Comparison of ENCODE assay signal across 11 mouse cellular contexts in genomic region chr7:6749196-6749595, GRCm38 (mm10). TPM values are rescaled to one million over a fixed set of nuclear protein-coding genes. Genes with fewer than 3 reads are reported as not detected.
DNase-seq lines count a peak whose midpoint lies in the region; ATAC-seq lines count a peak whose summit lies in the region.
"Had no signal": no experiment of that assay in that cellular context is flagged by ENCODE, and none has a peak within 500 bp of the region (broad histone marks: within the 10 kb centered on the region; RNA-seq: fewer than 3 reads in every experiment).

No protein-coding gene starts in this region.

- peaks cover 12% of the 10 kb centered on the region for H3K4me1 ChIP-seq in limb, embryonic 11.5 days (ENCODE audit: control insufficient read depth, insufficient read depth, low read length)

- WGBS in limb, embryonic 11.5 days, result 40% methylated on average over 7 of the region's 7 CpGs

- no peak overlapping the region for H3K4me2 ChIP-seq in limb, embryonic 11.5 days (ENCODE audit: low read depth, severe bottlenecking)
- H3K4me2 ChIP-seq: embryonic facial prominence, embryonic 12.5 days had no signal

- H3K9ac ChIP-seq in limb, embryonic 11.5 days (ENCODE audit: low read length), result no peak overlapping the region
- H3K9ac ChIP-seq: embryonic facial prominence, embryonic 12.5 days had no signal

- H3K27me3 ChIP-seq in limb, embryonic 11.5 days (ENCODE audit: control insufficient read depth, insufficient read depth, low read length), result no peaks in the 10 kb centered on the region
- H3K27me3 ChIP-seq: embryonic facial prominence, embryonic 12.5 days had no signal

- no peak for ATAC-seq in limb, embryonic 11.5 days (ENCODE audit: insufficient number of reproducible peaks, low FRiP score, low TSS enrichment, low read depth)

- peak; percentile 41 for DNase-seq in adrenal gland, postnatal 14 days
- no peak for DNase-seq in adrenal gland, adult 18-20 months (ENCODE audit: low spot score in 2 of 2)
- peak; percentile 26 for DNase-seq in layer of hippocampus, adult 11-12 months (ENCODE audit: low spot score)
- no peak for DNase-seq in layer of hippocampus, adult 9-10 months (ENCODE audit: low spot score)
- DNase-seq in gastrocnemius, postnatal 10 days, result peak; percentile 53
- DNase-seq in limb, embryonic 11.5 days (ENCODE audit: low spot score), result peak; percentile 44
- DNase-seq in natural killer cell, adult 2 months (ENCODE audit: low spot score in 2 of 2), result no peak
- no peak for DNase-seq in embryo, embryonic 10.5 days (ENCODE audit: low spot score)

- H3K36me3 ChIP-seq in limb, embryonic 11.5 days (ENCODE audit: control insufficient read depth, insufficient read depth, low read length), result no peaks in the 10 kb centered on the region
- H3K36me3 ChIP-seq: embryonic facial prominence, embryonic 12.5 days had no signal

- no peaks in the 10 kb centered on the region for H3K9me3 ChIP-seq in limb, embryonic 11.5 days (ENCODE audit: control insufficient read depth, low read length)
- H3K9me3 ChIP-seq: embryonic facial prominence, embryonic 12.5 days had no signal

- H3K27ac ChIP-seq in limb, embryonic 11.5 days (replicated peaks; ENCODE audit: low read depth, low read length), result no peak overlapping the region
- H3K27ac ChIP-seq: embryonic facial prominence, embryonic 12.5 days; macrophage had no signal

- H3K4me3 ChIP-seq in limb, embryonic 11.5 days (ENCODE audit: low read depth, low read length), result no peak overlapping the region
- H3K4me3 ChIP-seq: embryonic facial prominence, embryonic 12.5 days had no signal

RNA-seq across cellular contexts. Expression of gene Usp29, which starts 18.8 kb away (rescaled TPM):
- 2.3 and 2.7 TPM in 2 replicates for total RNA-seq in adrenal gland, postnatal 14 days (2021)
- total RNA-seq in adrenal gland, adult 18-20 months (2021), result 1 to 10 TPM in 1 of 2 experiments, under 1 TPM in 1; 0.80 to 1.4 TPM
- 1 to 10 TPM; 5.9 to 6.5 TPM for total RNA-seq in gastrocnemius, postnatal 10 days (2021)
- polyA plus RNA-seq in limb, embryonic 11.5 days (2014; fragmentation: Nextera tagmentation; extraction: Ambion mirVana), result 21.5 and 22.2 TPM in 2 replicates
- polyA plus RNA-seq: macrophage had no signal

RNA-seq across cellular contexts. Expression of gene Peg3, which starts 19.0 kb away (rescaled TPM):
- 62.7 and 74.1 TPM in 2 replicates for total RNA-seq in adrenal gland, postnatal 14 days (2021)
- 10 to 100 TPM; 24.5 to 32.1 TPM for total RNA-seq in adrenal gland, adult 18-20 months (2021)
- 100 to 1,000 TPM; 160 to 196 TPM for total RNA-seq in gastrocnemius, postnatal 10 days (2021)
- 342 and 380 TPM in 2 replicates for polyA plus RNA-seq in limb, embryonic 11.5 days (2014; fragmentation: Nextera tagmentation; extraction: Ambion mirVana)
- total RNA-seq: hematopoietic stem cell, adult 5-6 weeks had no signal
- polyA plus RNA-seq: macrophage had no signal

RNA-seq across cellular contexts. Expression of gene Zim1, which starts 52.9 kb away (rescaled TPM):
- total RNA-seq in adrenal gland, postnatal 14 days (2021), result 14.4 and 19.7 TPM in 2 replicates
- total RNA-seq in adrenal gland, adult 18-20 months (2021), result 1 to 10 TPM; 1.1 to 3.5 TPM
- 100 to 1,000 TPM; 112 to 137 TPM for total RNA-seq in gastrocnemius, postnatal 10 days (2021)
- 4.7 and 5.6 TPM in 2 replicates for polyA plus RNA-seq in limb, embryonic 11.5 days (2014; fragmentation: Nextera tagmentation; extraction: Ambion mirVana)
- total RNA-seq: hematopoietic stem cell, adult 5-6 weeks had no signal
- polyA plus RNA-seq: macrophage had no signal

Comparison
In these comparisons a context has a peak if more than half of its experiments do, and no peak if none do; other contexts are left out.
1. DNase-seq: peak in adrenal gland, postnatal 14 days (single experiment), layer of hippocampus, adult 11-12 months (single experiment), gastrocnemius, postnatal 10 days (single experiment) and limb, embryonic 11.5 days (single experiment); none in adrenal gland, adult 18-20 months (0 of 2), layer of hippocampus, adult 9-10 months (single experiment), natural killer cell, adult 2 months (0 of 2) and embryo, embryonic 10.5 days (single experiment).